ENCODE assay signal across 8 mouse cellular contexts in the genomic region with DNA sequence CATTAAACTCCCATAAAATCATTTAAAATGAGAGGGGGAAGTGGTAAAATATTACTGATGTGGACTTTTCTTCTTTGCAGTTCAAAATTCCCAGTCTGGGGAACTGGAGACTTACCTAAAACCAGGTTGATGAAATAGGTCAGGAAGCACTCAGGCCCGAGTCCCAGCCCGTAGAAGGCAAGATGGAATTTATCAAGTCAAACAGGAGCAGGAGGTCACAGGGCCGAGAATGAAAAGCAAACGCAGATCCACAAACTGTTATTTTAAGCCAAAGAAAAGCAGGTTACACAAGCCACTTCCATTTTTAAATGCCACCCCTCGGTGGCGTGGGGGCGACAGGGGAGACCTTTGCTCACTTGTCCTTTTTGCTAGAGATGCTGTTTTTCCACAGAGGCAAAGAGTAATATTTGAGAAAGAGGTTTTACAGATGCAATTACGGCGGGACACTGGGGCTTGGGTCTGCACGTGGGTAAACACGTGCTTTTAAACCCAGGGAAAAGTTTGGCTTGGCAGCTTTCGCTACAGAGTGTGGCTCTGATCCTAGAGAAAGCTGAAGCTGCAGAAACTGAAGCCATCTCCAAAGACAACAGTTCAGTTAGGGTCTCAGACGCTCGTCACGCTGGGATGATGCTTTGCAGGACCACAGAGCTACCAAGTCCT.
DNase-seq lines count a peak whose midpoint lies in the region; ATAC-seq and TF ChIP-seq lines count a peak whose summit lies in the region.

No protein-coding gene starts in this region.

- TF ChIP-seq CTCF in gastrocnemius, adult 2 months (IDR thresholded peaks at IDR 0.05): no peak

- H3K4me2 ChIP-seq in kidney, embryonic 14.5 days (replicated peaks; ENCODE audit: low read depth, low read length): peak overlapping the region; percentile 13; the same call in 1 of the 2 replicates

- intact Hi-C loops in gastrocnemius, adult 2 months (cut with DNase I): no loop called here

- no peak for ATAC-seq in kidney, embryonic 14.5 days (ENCODE audit: low FRiP score, low TSS enrichment)

- no peaks in the 10 kb centered on the region for H3K9me3 ChIP-seq in kidney, embryonic 14.5 days (ENCODE audit: control insufficient read depth, low read length)

- peak overlapping the region; percentile 61 for H3K27ac ChIP-seq in gastrocnemius, adult 2 months
- H3K27ac ChIP-seq in kidney, embryonic 14.5 days (ENCODE audit: low read depth, low read length): no peak overlapping the region

- H3K27me3 ChIP-seq in kidney, embryonic 14.5 days (ENCODE audit: control insufficient read depth, insufficient read depth, low read length): no peaks in the 10 kb centered on the region

- no peaks in the 10 kb centered on the region for H3K4me1 ChIP-seq in kidney, embryonic 14.5 days (ENCODE audit: control insufficient read depth, insufficient read depth, low read length)

- DNase-seq in ovary, postnatal 36 days (ENCODE audit: low spot score): peak; percentile 13
- no peak for DNase-seq in ovary, postnatal 14 days (ENCODE audit: low spot score)
- DNase-seq in gastrocnemius, adult 2 months: peak; percentile 38
- DNase-seq in mesoderm, embryonic 11.5 days (ENCODE audit: low read depth, low spot score): peak; percentile 43
- DNase-seq in spleen, adult 18-20 months: no peak
- no peak for DNase-seq in right cerebral cortex, postnatal 25 days
- no peak for DNase-seq in cerebellum, adult 11-12 months

- no peaks in the 10 kb centered on the region for H3K36me3 ChIP-seq in kidney, embryonic 14.5 days (ENCODE audit: control insufficient read depth, insufficient read depth, low read length)

- H3K9ac ChIP-seq in kidney, embryonic 14.5 days (ENCODE audit: low read depth, low read length): no peak overlapping the region

- 18% methylated on average over 15 of the region's 15 CpGs for WGBS in kidney, embryonic 14.5 days

- H3K4me3 ChIP-seq in gastrocnemius, adult 2 months: peak overlapping the region; percentile 59
- no peak overlapping the region for H3K4me3 ChIP-seq in kidney, embryonic 14.5 days (ENCODE audit: low read length)

Comparison
In these comparisons a context has a peak if more than half of its experiments do, and no peak if none do; other contexts are left out.
1. DNase-seq: peak in ovary, postnatal 36 days (single experiment), gastrocnemius, adult 2 months (single experiment) and mesoderm, embryonic 11.5 days (single experiment); none in ovary, postnatal 14 days (single experiment), spleen, adult 18-20 months (0 of 2), right cerebral cortex, postnatal 25 days (single experiment) and cerebellum, adult 11-12 months (single experiment).